Comparison of ENCODE assay signal across 32 mouse cellular contexts in the genomic region with DNA sequence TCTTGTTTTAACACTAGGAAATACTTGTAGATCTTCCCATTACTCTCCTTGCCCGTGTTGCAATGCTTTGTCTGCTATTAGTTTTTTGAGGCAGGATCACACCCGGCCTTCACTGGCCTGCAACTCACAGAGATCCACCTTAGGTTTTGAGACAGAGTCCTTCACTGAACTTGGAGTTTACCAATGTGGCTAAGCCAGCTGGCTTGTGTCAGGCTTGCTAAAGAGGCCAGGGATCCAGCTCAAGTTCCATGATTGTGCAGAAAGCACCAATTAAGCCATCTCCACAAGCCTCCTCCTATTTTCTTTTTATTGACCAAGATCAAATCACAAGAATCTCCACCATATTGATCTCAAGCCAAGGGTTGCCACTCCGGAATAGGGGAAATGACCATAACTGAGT. TPM values are rescaled to one million over a fixed set of nuclear protein-coding genes. Genes with fewer than 3 reads are reported as not detected.
A peak's percentile ranks its signal among the peaks of the same experiment; 100 is the strongest.
DNase-seq lines count a peak whose midpoint lies in the region; ATAC-seq and TF ChIP-seq lines count a peak whose summit lies in the region.
"Had no signal": no experiment of that assay in that cellular context is flagged by ENCODE, and none has a peak within 500 bp of the region (broad histone marks: within the 10 kb centered on the region; RNA-seq: fewer than 3 reads in every experiment).

No protein-coding gene starts in this region.

- DNase-seq in gastrocnemius, adult 18-20 months (ENCODE audit: low spot score): peak; percentile 47
- DNase-seq in gastrocnemius, postnatal 4 days (ENCODE audit: low spot score in 2 of 2): no peak
- DNase-seq in kidney, postnatal 25 days: no peak
- no peak for DNase-seq in layer of hippocampus, adult 2 months (ENCODE audit: low spot score in 2 of 2)
- DNase-seq in layer of hippocampus, postnatal 10 days (ENCODE audit: low spot score in 2 of 2): no peak
- DNase-seq in heart, postnatal 4 days: peak; percentile 13
- no peak for DNase-seq in adrenal gland, adult 18-20 months (ENCODE audit: low spot score in 2 of 2)
- DNase-seq: adrenal gland, adult 8-10 months; cerebellum, adult 9-10 months; cerebellum, postnatal 36 days; embryo, embryonic 11 days; kidney, adult 9 months; layer of hippocampus, postnatal 36 days; left cerebral cortex, postnatal 4 days; liver, postnatal 0 days; lung, postnatal 36 days; right cerebral cortex, adult 18-20 months; spleen, adult 18-20 months; thymus, adult 18-20 months; thymus, postnatal 25 days had no signal

- H3K4me1 ChIP-seq in kidney, embryonic 15.5 days: peaks cover 18% of the 10 kb centered on the region
- H3K4me1 ChIP-seq: hindbrain, embryonic 10.5 days; midbrain, embryonic 12.5 days; neural tube, embryonic 12.5 days had no signal

- WGBS in kidney, embryonic 15.5 days: 66% methylated on average over 3 of the region's 3 CpGs

- ATAC-seq in kidney, embryonic 15.5 days (replicated peaks; ENCODE audit: low FRiP score): no peak
- ATAC-seq: activated CD4-positive, CD25-positive, alpha-beta regulatory T cell, adult 4 months; forebrain, embryonic 14.5 days; hindbrain, embryonic 16.5 days; liver, embryonic 12.5 days; liver, postnatal 0 days had no signal

- no peak overlapping the region for H3K4me2 ChIP-seq in kidney, embryonic 15.5 days
- H3K4me2 ChIP-seq: embryonic facial prominence, embryonic 12.5 days; liver, embryonic 12.5 days; midbrain, embryonic 12.5 days; neural tube, embryonic 12.5 days had no signal

- H3K9me3 ChIP-seq in kidney, embryonic 15.5 days (replicated peaks): no peaks in the 10 kb centered on the region
- H3K9me3 ChIP-seq: embryonic facial prominence, embryonic 12.5 days; hindbrain, embryonic 10.5 days; liver, embryonic 12.5 days; megakaryocyte, embryonic 14.5 days; midbrain, embryonic 12.5 days; neural tube, embryonic 12.5 days had no signal

- no peaks in the 10 kb centered on the region for H3K36me3 ChIP-seq in kidney, embryonic 15.5 days
- H3K36me3 ChIP-seq: embryonic facial prominence, embryonic 12.5 days; hindbrain, embryonic 10.5 days; liver, embryonic 12.5 days; midbrain, embryonic 12.5 days; neural tube, embryonic 12.5 days had no signal

- H3K9ac ChIP-seq in kidney, embryonic 15.5 days: no peak overlapping the region
- H3K9ac ChIP-seq: embryonic facial prominence, embryonic 12.5 days; liver, embryonic 12.5 days; liver, postnatal 0 days; midbrain, embryonic 12.5 days; neural tube, embryonic 12.5 days had no signal

- peak overlapping the region; percentile 60; the same call in 1 of the 2 replicates for H3K27ac ChIP-seq in kidney, embryonic 15.5 days
- H3K27ac ChIP-seq in layer of hippocampus, adult 2 months: peak overlapping the region; percentile 95
- H3K27ac ChIP-seq: embryonic facial prominence, embryonic 12.5 days; hindbrain, embryonic 10.5 days; liver, embryonic 12.5 days; midbrain, embryonic 12.5 days; neural tube, embryonic 12.5 days had no signal

- no peak overlapping the region for H3K4me3 ChIP-seq in kidney, embryonic 15.5 days (replicated peaks)
- H3K4me3 ChIP-seq in layer of hippocampus, adult 2 months: no peak overlapping the region
- H3K4me3 ChIP-seq: embryonic facial prominence, embryonic 12.5 days; hindbrain, embryonic 10.5 days; liver, embryonic 12.5 days; megakaryocyte, embryonic 14.5 days; midbrain, embryonic 12.5 days; myocyte; neural tube, embryonic 12.5 days had no signal

- no peak for TF ChIP-seq CTCF in layer of hippocampus, adult 2 months (conservative IDR thresholded peaks at IDR 0.05)

- H3K27me3 ChIP-seq in kidney, embryonic 15.5 days: no peaks in the 10 kb centered on the region
- H3K27me3 ChIP-seq: CH12.LX; embryonic facial prominence, embryonic 12.5 days; liver, embryonic 12.5 days; megakaryocyte, embryonic 14.5 days; midbrain, embryonic 12.5 days; neural tube, embryonic 12.5 days had no signal

RNA-seq across cellular contexts. Expression of gene Herpud2, which starts 26.4 kb away (rescaled TPM):
- total RNA-seq in gastrocnemius, adult 18-20 months (2021): 10 to 100 TPM; 42.9 to 51.3 TPM
- 10 to 100 TPM; 45.8 to 49.3 TPM for total RNA-seq in gastrocnemius, postnatal 4 days (2021)
- polyA plus RNA-seq in kidney, embryonic 15.5 days (2015; fragmentation: Nextera tagmentation; extraction: Ambion mirVana): 32.4 and 32.7 TPM in 2 replicates
- 10 to 100 TPM; 44.4 to 46.5 TPM for total RNA-seq in layer of hippocampus, adult 2 months (2021)
- total RNA-seq in layer of hippocampus, postnatal 10 days (2021): 10 to 100 TPM; 44.6 to 46.9 TPM
- total RNA-seq in heart, postnatal 4 days (2021): 10 to 100 TPM; 38.8 to 39.9 TPM
- total RNA-seq in adrenal gland, adult 18-20 months (2021): 10 to 100 TPM; 42.2 to 50.0 TPM

Comparison
In these comparisons a context has a peak if more than half of its experiments do, and no peak if none do; other contexts are left out.
1. DNase-seq: peak in gastrocnemius, adult 18-20 months (single experiment) and heart, postnatal 4 days (single experiment); none in gastrocnemius, postnatal 4 days (0 of 2), kidney, postnatal 25 days (0 of 2), layer of hippocampus, adult 2 months (0 of 2), layer of hippocampus, postnatal 10 days (0 of 2) and adrenal gland, adult 18-20 months (0 of 2).